Mouse (Mus musculus) heart, postnatal 25 days (tissue): ENCODE results near the gene Slco2a1. TPM values are rescaled to one million over a fixed set of nuclear protein-coding genes. Genes with fewer than 3 reads are reported as not detected.

Experiments
- DNase-seq: peaks from one replicate; pipeline ENCODE4 v3.0.0; 2022; ENCODE audit warnings: low spot score
- intact Hi-C: fragments of 180-260 bp; cut with DNase I; formaldehyde crosslinking; loops from one replicate; pipeline ENCODE4 v1.15.1; 2025
- total RNA-seq, 2 experiments: library from RNA; stranded (reverse); gene quantifications; 2 replicates each; pipeline ENCODE4 v1.2.3; 2021

The Slco2a1 gene
- total RNA-seq, 2 experiments from 2014 or later, result 4.8 to 5.6 TPM

DNA sequence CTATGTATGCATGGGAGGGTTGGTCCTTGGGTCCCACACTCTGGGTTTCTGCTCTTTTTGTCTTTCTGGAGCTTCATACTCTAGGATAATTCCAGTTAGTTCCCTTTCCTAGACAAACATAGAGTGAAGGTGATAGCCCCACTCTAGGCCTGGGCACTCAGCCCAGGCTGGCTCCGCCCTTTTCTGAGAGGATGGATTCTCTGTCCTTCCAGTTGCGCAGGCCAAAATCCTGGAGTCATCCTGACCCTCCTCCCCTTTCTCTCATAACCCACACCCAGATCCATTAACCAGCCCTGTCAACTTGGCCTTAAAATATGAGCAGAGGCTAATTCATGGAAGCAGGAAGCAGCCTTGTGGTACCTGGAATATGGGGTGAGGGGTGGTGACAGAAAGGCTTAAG lies 6.7 kb upstream of the Slco2a1 start:
- DNase-seq, result no peak
- intact Hi-C loops, result no loop called here

- intact Hi-C loops, result no loop called here
Measured at GRCm38 (mm10) chr9:102982376-102982775, 6.1 kb upstream of the Slco2a1 start.

GRCm38 (mm10) chr9:102985111-102985510 lies 3.4 kb upstream of the Slco2a1 start:
- DNase-seq, result no peak
- intact Hi-C loops, result no loop called here

More at GRCm38 (mm10) chr9:102982376-102982775, 6.1 kb upstream of the Slco2a1 start:
- DNase-seq, result no peak

- intact Hi-C loops, result no loop called here
- no peak for DNase-seq
Measured at GRCm38 (mm10) chr9:102985939-102986338, 2.6 kb upstream of the Slco2a1 start.

DNA sequence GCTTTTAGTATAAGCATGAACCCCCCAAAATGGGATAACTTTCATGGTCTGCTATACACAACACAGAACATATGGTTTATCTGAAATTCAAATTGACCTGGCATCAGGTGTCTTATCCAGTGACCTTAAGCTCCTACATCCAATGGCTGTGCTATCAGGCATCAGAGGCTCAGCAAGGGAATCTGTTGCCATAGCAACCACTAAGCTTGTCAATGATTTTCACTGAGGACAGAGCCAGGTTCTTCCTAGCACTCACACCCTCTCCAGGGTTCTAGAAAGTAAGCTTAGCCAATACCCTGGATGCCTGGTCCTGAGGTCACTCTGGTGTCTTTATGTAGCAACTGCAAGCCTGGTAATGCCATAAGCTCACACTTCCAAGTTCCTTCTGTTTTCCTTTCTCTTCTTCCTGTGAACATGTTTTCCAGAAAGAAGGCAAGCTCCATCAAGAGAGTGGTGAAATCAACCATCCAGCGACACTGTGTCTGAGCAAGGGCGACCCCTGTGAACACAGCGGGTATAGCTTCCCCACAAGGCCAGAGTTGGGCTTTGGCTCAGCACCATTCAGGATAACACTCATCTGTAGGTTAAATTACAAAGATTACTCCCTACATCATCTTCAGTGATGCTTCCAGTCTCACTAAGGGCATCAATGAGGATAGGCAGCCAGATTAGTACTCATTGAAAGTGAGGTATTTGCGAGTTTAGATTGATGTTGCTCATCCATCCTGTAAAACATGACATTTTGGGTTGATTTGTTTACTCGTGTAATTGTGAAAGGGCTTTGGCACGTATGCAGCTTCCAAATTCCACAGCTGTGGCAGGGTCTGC lies 2.0 kb downstream of the Slco2a1 start:
- no peak for DNase-seq

GRCm38 (mm10) chr9:102991134-102991406 lies 2.6 kb downstream of the Slco2a1 start:
- DNase-seq, result no peak
- intact Hi-C loops, result no loop called here

More for the DNA sequence above, 2.0 kb downstream of the Slco2a1 start:
- intact Hi-C loops, result no loop called here

DNA sequence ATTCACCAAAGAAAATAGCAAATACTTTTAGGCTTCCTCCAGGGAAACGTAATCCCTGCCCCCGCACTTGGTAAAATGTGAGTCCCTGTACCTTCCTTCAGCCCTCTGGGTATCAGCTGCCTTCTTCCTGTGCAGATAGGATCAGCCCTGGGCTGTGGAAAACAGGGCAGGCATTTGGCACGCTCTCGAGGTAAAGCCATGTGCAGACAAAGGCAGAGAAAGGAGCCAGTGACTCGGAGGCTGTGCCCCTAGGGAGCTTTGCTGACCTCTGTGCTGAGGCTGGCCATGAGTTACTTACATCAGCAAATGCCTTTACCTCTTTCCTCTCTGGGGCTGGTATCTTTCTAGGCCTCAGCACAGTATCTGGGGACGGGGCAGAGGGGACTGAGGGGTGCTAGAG lies 4.4 kb downstream of the Slco2a1 start:
- peak; percentile 20 for DNase-seq

GRCm38 (mm10) chr9:102993764-102994163 lies 5.3 kb downstream of the Slco2a1 start:
- DNase-seq, result no peak
- intact Hi-C loops, result no loop called here

More for the DNA sequence above, 4.4 kb downstream of the Slco2a1 start:
- intact Hi-C loops, result no loop called here

DNA sequence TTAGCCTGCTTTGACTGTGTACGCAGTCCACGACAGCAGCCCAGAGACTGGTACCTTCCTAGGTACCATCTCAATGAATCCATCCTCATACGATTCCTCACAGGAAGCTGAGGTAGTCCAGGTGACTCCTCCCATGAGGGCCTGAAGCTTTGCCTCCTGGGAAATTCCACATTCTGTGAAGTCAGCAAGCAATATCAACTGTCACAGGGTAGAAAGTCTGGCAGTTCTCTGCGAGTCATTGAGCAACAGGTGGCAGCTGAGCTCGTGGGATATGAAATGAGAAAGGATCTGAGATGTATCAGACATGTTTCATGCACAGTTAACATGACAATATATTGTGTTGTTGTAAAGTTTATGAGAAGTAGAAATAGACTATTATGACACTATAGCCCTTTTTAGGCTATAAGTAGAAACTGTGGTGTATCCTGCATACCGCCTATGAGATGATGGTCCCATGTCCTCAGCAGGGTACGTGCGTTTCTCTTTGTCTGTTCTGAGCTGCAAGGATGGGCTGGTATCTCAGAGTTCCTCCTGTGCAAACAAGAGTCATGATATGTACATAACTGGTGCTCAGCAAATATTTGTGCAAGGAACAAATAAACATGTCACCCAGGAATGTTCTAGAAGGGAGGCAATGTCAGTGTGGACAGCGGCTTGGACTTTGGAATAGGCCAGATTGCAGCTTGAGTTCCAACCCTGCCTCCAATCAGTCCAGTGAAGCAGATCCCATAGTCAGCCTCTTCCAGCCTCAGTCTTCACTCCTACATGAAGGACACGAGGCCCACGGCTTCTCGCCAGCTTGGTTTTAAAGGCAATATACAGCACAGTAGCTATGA lies 7.5 kb downstream of the Slco2a1 start:
- intact Hi-C loops, result no loop called here
- DNase-seq, result no peak

DNA sequence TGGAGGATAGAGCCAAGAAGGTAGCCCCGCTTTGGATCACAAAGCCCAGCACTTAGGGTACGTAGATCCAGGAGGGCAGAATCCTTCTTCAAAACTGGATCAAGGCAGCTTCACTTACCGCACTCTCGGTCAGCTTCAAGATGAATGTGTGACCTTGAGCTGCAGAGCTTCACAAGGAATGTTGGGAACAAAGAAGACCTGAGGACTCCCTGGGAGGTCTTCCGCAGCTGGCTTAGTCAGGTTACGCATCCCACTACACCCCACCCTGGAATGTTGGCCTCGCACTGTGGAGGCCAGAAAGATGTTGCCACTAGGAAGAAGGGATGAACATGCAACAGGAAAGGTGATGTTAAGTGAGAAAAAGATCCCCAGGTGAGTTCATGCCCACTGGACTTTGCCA lies 11.9 kb downstream of the Slco2a1 start:
- no peak for DNase-seq
- intact Hi-C loops, result no loop called here

DNA sequence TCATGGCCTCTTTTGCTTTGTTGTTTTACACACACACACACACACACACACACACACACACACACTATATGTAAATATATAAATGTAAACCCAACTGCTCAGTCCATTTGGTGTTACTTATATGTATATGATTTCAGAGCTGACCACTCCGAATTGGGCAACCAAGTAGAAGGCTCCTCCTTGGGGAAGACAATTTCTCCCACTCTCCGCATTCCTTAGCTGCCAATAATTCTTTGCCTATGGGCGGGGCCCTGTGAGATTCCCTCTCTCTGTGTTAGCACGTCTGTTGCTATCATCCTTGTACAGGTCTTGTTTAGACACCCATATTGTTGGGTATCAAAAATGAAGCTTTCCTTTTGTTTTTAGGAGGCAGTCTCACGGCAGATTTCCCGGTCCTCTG lies 15.8 kb downstream of the Slco2a1 start:
- intact Hi-C loops, result no loop called here
- DNase-seq, result no peak

GRCm38 (mm10) chr9:103007699-103008078 lies 19.2 kb downstream of the Slco2a1 start:
- intact Hi-C loops, result no loop called here
- peak; percentile 55 for DNase-seq

DNA sequence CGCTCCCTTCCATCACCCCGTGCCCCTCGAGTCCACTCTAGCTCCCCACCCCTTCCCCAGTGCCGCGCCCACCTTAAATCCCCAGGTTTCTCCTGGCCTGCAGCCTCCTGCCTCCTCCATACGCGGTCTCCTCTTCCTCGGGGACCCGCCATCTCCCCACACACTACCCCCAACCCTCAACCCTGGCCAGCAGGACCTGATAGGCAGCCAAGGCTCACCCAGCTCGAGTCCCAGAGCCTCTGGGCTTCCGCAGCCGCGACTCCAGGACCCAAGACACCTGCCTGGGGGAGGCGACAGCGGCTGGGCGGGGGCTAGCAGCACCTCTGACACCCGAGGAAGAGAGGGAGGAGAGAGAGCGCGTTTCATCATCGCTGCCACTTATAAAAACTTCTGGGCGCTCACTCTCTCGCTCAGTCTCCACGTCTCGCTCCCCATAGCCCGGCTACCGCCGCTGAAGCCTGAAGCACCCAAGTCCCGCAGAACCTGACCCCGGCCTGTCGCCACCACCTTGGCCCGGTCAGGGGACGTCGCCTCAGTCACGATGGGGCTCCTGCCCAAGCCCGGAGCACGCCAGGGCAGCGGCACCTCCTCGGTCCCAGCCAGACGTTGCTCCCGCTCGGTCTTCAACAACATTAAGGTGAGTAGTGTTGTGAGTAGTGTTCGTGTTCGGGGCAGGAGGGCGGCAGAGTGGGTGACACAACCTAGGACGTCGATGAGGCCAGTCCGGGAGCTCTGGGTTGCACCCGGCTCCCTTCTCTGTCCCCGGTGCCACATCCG lies 19.8 kb downstream of the Slco2a1 start:
- DNase-seq, result no peak
- intact Hi-C loops, result no loop called here

GRCm38 (mm10) chr9:103010161-103010560 lies 21.6 kb downstream of the Slco2a1 start:
- intact Hi-C loops, result loop anchor here (5.0 kb wide), 1 partner anchor 82 kb away; no protein-coding TSS in a partner anchor

DNA sequence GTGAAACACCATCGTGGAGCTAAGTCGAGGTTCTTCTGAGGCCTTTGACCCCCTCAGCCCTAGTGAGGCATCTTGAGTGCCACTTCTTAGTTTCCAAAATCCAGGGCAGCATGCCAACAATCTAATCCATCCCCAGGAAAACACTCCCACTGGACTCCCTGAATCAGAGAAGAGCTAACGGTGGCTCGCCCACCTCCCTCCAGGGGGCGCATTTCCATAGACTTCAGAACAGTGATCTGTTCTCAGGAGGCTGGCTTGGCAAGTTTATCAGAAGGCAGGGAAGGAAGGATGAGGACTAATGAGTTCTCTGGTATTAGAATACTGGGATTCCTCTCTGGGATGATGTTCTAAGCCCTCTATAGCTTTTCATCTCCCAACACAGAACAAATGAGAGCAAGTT lies 24.9 kb downstream of the Slco2a1 start:
- intact Hi-C loops, result loop anchor here (5.0 kb wide), 1 partner anchor 79 kb away; no protein-coding TSS in a partner anchor
- DNase-seq, result no peak

More at GRCm38 (mm10) chr9:103010161-103010560, 21.6 kb downstream of the Slco2a1 start:
- no peak for DNase-seq

GRCm38 (mm10) chr9:103014686-103015085 lies 26.2 kb downstream of the Slco2a1 start:
- DNase-seq, result no peak
- intact Hi-C loops, result loop anchor here (5.0 kb wide), 1 partner anchor 78 kb away; no protein-coding TSS in a partner anchor

- intact Hi-C loops, result loop anchor here (5.0 kb wide), 1 partner anchor 63 kb away; no protein-coding TSS in a partner anchor
- no peak for DNase-seq
Measured at GRCm38 (mm10) chr9:103024116-103024515, 35.6 kb downstream of the Slco2a1 start.

GRCm38 (mm10) chr9:103027150-103027889 lies 38.8 kb downstream of the Slco2a1 start:
- DNase-seq, result no peak
- intact Hi-C loops, result no loop called here

- intact Hi-C loops, result no loop called here
- no peak for DNase-seq
Measured at GRCm38 (mm10) chr9:103029012-103029411, 40.5 kb downstream of the Slco2a1 start.
